Mouse (Mus musculus) kidney, postnatal 36 days (tissue): ENCODE results near the gene Snai1.

Experiments used
- DNase-seq, 2 experiments: peaks; one replicate each; pipeline ENCODE4 v3.0.0; 2021 to 2022; ENCODE audit warnings: mixed read lengths in 2 of 2

Snai1 gene

GRCm38 (mm10) chr2:167537476-167538297 lies at the start of gene Snai1:
Gene Snai1 (plus strand): TSS chr2:167538195.
- peak; percentile 97 for DNase-seq

DNA sequence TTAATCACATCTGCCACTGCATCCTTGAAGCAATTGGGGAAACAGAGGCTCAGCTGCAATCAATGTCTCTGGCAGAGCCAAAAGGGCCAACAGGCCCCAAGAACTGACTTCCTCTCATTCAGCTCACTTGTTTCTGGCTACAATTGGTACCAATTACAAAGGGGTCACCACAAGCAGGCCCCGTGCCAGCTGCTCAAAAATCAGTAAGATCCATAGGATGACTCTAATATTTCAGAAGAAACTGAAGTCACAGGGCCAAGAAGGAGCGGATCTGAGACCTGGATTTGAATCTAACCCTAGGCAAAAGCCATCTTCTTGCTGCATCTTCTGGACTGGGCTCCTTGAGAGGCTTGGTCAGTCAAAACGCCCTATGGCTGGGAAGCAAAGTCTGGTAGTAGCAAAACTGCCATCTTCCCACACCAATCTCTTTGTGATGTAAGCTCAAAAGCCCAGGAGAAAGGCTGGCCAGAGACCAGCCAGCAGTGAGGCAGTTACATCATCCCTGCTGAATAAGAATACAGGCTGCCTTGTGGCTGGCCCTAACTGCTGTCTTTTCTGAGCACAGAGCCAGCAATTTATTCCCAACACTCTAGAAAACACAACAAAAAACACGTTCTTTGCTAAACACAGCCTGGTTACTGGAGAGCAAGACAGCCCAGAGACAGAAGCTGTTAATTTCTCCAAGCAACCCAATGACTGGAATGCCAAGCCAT lies 47.0 kb upstream of the Snai1 start:
- no peak for DNase-seq

- peak in 1 of 2 experiments; percentile 67 for DNase-seq
Measured at GRCm38 (mm10) chr2:167491757-167492708, 46.0 kb upstream of the Snai1 start, which contains the start of gene Rnf114. Gene Rnf114 (plus strand): TSS chr2:167492645.

- peak; percentile 94 to 96 for DNase-seq
Measured at GRCm38 (mm10) chr2:167492713-167493636, 45.0 kb upstream of the Snai1 start, which contains the start of gene Spata2. Gene Spata2 (minus strand): TSS chr2:167492887.

DNA sequence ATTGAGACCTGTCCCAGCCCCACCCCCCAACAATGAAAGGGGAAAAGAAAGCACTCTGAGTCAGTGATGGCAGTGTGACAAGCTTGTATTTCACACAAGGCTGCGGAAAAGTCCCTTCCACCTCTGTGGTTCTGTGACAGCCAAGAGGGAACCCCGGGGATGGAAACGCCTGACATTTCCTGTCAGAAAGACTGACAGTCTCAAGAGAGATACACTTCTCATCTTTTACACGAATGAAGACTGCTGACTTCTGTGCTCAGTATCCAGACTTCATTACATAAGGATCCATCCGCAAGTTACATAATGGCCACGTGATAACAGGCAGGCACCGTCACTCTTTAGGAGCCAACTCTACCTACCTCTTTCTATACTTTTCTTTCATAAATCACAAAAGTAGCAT lies 41.6 kb upstream of the Snai1 start:
- no peak for DNase-seq

DNA sequence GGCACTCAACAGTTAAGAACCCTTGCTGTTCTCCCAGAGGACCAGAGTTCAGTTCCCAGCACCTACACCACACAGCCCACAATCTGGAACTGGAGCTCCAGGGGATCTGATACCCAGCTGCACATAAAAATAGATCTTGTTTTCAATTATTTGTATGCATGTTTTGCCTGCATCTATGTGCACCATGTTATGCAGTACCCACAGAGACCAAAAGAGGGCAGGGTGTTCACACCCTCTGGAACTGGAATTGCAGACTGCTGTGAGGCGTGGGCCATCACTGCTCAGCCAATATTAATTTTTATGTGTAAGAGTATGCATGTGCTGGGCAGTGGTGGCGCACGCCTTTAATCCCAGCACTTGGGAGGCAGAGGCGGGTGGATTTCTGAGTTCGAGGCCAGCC lies 40.7 kb upstream of the Snai1 start:
- DNase-seq = peak; percentile 62 to 83

- DNase-seq = no peak
Measured at GRCm38 (mm10) chr2:167502554-167503252, 35.3 kb upstream of the Snai1 start.

DNA sequence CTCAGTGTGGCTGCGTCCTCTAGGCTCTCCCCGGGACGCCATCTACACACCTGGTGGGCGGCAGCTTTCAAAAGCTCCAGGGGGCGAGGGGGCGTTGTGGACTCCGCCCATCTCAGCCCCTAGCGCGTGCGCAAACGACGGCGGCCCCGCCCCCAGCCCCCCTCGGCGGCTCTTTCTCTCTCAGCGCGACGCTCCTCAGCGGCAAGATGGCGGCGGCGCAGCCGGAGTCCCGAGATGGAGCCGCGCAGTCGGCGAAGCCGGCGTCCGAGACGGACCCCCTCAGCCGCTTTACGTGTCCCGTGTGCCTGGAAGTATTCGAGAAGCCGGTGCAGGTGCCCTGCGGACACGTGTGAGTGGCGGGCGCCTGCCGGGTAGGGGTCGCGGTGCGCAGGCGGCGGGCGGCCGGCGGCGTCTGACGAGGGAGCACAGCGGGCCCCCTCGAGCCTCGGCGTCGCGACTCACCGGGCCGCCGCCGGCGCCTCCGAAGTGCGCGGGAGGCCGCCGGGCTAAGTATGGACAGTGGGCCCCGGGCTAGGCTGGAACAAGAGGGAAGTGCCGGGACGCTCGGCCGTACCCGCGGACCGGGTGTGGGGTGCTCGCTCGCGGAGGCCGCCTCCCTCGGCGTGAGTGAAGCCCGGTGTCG lies 34.6 kb upstream of the Snai1 start:
- DNase-seq = peak; percentile 88 to 97

- peak; percentile 89 to 92 for DNase-seq
Measured at GRCm38 (mm10) chr2:167503896-167504349, 34.1 kb upstream of the Snai1 start.

GRCm38 (mm10) chr2:167505127-167505526 lies 32.9 kb upstream of the Snai1 start:
- no peak for DNase-seq

- DNase-seq = no peak
Measured at GRCm38 (mm10) chr2:167506546-167507260, 31.3 kb upstream of the Snai1 start.

DNA sequence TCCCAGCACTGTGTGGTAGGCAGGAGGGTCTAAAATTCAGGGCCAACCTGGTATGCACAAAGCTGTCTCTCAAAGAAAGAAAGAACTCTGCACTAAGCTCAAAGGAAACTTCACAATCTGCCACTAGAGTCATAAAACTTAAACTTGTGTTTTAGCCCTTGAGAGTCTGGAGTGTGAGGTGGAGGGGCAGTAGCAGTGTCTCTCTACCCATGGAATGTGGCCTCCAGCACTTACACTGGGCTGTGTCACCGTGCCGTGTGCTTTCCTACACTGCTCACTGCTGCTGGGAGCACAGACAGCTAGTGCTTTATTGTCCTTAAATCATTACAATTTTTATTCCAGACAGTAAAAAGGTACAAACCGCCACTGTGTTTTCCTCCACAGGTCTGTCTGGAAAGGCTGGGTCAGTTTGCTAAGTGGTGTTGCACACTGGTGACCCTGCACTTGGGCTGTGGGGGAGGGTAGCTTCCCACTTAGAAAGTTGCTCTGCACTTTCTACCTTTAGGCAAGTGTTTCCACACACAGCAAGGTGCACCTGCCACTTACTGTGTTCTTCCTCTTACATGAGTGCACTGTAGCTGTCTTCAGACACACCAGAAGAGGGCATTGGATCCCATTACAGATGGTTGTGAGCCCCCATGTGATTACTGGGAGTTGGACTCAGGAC lies 30.1 kb upstream of the Snai1 start:
- no peak for DNase-seq

DNA sequence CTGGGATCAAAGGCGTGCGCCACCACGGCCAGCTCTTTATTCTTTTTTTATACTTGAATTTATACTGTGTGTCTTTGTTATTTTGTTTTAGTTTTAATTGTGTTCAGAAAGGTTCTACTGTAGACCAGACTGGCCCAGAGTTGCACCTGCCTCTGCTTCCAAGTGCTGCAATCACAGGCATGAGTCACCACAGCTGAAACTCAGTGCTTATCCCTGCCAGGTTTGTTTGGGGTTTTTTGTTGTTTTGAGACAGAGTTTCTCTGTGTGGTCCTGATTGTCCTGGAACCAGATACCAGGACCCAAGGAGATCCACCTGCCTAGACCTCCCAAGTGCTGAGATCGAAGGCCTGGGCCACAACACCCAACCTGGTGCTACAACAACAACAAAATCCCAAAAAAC lies 29.4 kb upstream of the Snai1 start:
- DNase-seq = no peak

GRCm38 (mm10) chr2:167510485-167510884 lies 27.5 kb upstream of the Snai1 start:
- no peak for DNase-seq

DNA sequence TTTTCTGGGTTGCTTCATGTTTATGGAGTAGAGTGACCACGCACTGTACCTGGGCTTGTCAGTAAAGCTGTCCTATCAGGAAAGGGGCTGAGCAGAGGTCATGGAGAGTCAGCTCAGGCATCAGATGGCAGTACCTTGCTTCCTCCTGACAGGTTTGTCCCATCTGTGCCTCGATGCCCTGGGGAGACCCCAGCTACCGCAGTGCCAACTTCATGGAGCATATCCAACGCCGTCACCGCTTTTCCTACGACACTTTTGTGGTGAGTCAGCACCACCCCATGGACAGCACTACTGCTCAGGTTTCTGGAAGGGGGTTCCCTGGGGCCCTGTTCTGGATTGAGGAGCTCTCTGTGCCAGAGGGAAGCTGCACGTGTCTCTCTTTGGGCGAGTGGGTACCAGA lies 25.6 kb upstream of the Snai1 start:
- DNase-seq = no peak

DNA sequence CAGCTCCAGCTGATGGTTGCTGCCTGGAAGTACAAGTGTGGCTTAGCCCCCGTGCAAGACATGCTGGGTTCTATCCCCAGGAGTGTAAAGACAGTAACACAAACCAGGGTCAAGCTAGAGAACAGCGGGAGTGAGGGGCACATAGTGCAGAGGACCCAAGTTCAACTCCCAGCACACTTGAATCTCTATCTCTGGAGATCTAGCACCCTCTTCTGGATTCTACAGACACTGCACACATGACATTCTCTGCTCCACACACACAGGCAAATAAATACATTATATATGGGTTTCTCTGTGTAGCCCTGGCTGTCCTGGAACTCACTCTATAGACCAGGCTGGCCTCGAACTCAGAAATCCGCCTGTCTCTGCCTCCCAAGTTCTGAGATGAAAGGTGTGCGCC lies 25.0 kb upstream of the Snai1 start:
- no peak for DNase-seq

- peak in 1 of 2 experiments; percentile 19 for DNase-seq
Measured at GRCm38 (mm10) chr2:167514641-167515040, 23.4 kb upstream of the Snai1 start.

GRCm38 (mm10) chr2:167515688-167516087 lies 22.3 kb upstream of the Snai1 start:
- no peak for DNase-seq
